Mouse (Mus musculus) E14TG2a.4 (cell line): ENCODE measurements around the gene Sirt5.

Experiments used
- H3K27me3 ChIP-seq: 2 replicates; pipeline ENCODE4 v1.6.1; 2014; ENCODE audit warnings: low read length, control low read depth; ENCODE audit not compliant: insufficient read depth
- H3K36me3 ChIP-seq: 2 replicates; pipeline ENCODE4 v1.6.1; 2014; ENCODE audit warnings: low read length, control low read depth; ENCODE audit not compliant: insufficient read depth
- H3K4me1 ChIP-seq: replicated peaks from 2 replicates; pipeline ENCODE4 v1.6.1; 2014; ENCODE audit warnings: low read depth, low read length, control low read depth
- H3K4me3 ChIP-seq: replicated peaks from 2 replicates; pipeline ENCODE4 v1.5.1; 2014; ENCODE audit warnings: mild to moderate bottlenecking, low read length
- H3K9me3 ChIP-seq: 2 replicates; pipeline ENCODE4 v1.6.1; 2014; ENCODE audit warnings: low read length, control low read depth
- CTCF ChIP-seq: conservative IDR thresholded peaks from 2 replicates; pipeline ENCODE4 v1.5.1; 2014; ENCODE audit warnings: low read length
- NANOG ChIP-seq: IDR thresholded peaks from 2 replicates; pipeline ENCODE4 v1.6.1; 2014; ENCODE audit warnings: borderline replicate concordance, low read length, mixed read lengths
- POU5F1 ChIP-seq: IDR thresholded peaks from 2 replicates; pipeline ENCODE4 v1.6.1; 2014; ENCODE audit warnings: low read length, borderline replicate concordance

Sirt5 gene

GRCm38 (mm10) chr13:43338001-43338400 lies 27.3 kb upstream of the Sirt5 start:
- Histone ChIP-seq H3K4me1 (peaks cover 23% of the 10 kb centered on the region), H3K9me3 (no peaks in the 10 kb centered on the region), H3K27me3 (peaks cover 6% of the 10 kb centered on the region; the same call in 1 of the 2 replicates), H3K4me3 (no peak overlapping the region), H3K36me3 (no peaks in the 10 kb centered on the region)
- no peak for TF ChIP-seq POU5F1
- TF ChIP-seq CTCF, result no peak
- no peak for TF ChIP-seq NANOG

- no peak overlapping the region for H3K4me3 ChIP-seq
- no peaks in the 10 kb centered on the region for H3K36me3 ChIP-seq
- H3K4me1 ChIP-seq, result peaks cover 24% of the 10 kb centered on the region
- H3K27me3 ChIP-seq, result peaks cover 6% of the 10 kb centered on the region; the same call in 1 of the 2 replicates
- H3K9me3 ChIP-seq, result no peaks in the 10 kb centered on the region
- TF ChIP-seq CTCF (no peak), NANOG (no peak), POU5F1 (no peak)
These were observed 26.7 kb upstream of the Sirt5 start for GRCm38 (mm10) chr13:43338632-43339031.

GRCm38 (mm10) chr13:43346825-43347224 lies 18.5 kb upstream of the Sirt5 start:
- Histone ChIP-seq H3K9me3 (no peaks in the 10 kb centered on the region), H3K4me3 (no peak overlapping the region), H3K4me1 (0 out of 2 replicates have a peak, but pooled peaks cover 10% of the 10 kb centered on the region), H3K27me3 (no peaks in the 10 kb centered on the region), H3K36me3 (no peaks in the 10 kb centered on the region)
- TF ChIP-seq CTCF (no peak), NANOG (no peak), POU5F1 (no peak)

- no peak for TF ChIP-seq POU5F1
- TF ChIP-seq CTCF, result no peak
- no peak for TF ChIP-seq NANOG
- no peak overlapping the region for H3K4me3 ChIP-seq
These were observed 15.9 kb upstream of the Sirt5 start for GRCm38 (mm10) chr13:43349376-43349775.

GRCm38 (mm10) chr13:43350489-43351169 lies 14.7 kb upstream of the Sirt5 start:
- no peaks in the 10 kb centered on the region for H3K36me3 ChIP-seq
- H3K9me3 ChIP-seq, result no peaks in the 10 kb centered on the region
- TF ChIP-seq POU5F1 (no peak), CTCF (no peak), NANOG (no peak)
- H3K27me3 ChIP-seq, result peaks cover 10% of the 10 kb centered on the region; the same call in 1 of the 2 replicates
- 0 out of 2 replicates have a peak, but pooled peaks cover 6% of the 10 kb centered on the region for H3K4me1 ChIP-seq
- H3K4me3 ChIP-seq, result no peak overlapping the region

More at GRCm38 (mm10) chr13:43349376-43349775, 15.9 kb upstream of the Sirt5 start:
- Histone ChIP-seq H3K36me3 (no peaks in the 10 kb centered on the region), H3K4me1 (0 out of 2 replicates have a peak, but pooled peaks cover 6% of the 10 kb centered on the region), H3K27me3 (no peaks in the 10 kb centered on the region), H3K9me3 (no peaks in the 10 kb centered on the region)

GRCm38 (mm10) chr13:43353356-43353755 lies 11.9 kb upstream of the Sirt5 start:
- Histone ChIP-seq H3K36me3 (no peaks in the 10 kb centered on the region), H3K4me3 (no peak overlapping the region), H3K9me3 (no peaks in the 10 kb centered on the region), H3K27me3 (peaks cover 16% of the 10 kb centered on the region; the same call in 1 of the 2 replicates), H3K4me1 (0 out of 2 replicates have a peak, but pooled peaks cover 6% of the 10 kb centered on the region)
- TF ChIP-seq CTCF, result no peak
- TF ChIP-seq NANOG, result no peak
- TF ChIP-seq POU5F1, result no peak

GRCm38 (mm10) chr13:43354362-43354761 lies 10.9 kb upstream of the Sirt5 start:
- no peaks in the 10 kb centered on the region for H3K36me3 ChIP-seq
- TF ChIP-seq CTCF (no peak), POU5F1 (no peak), NANOG (no peak)
- H3K4me3 ChIP-seq, result no peak overlapping the region
- peaks cover 16% of the 10 kb centered on the region; the same call in 1 of the 2 replicates for H3K27me3 ChIP-seq
- 0 out of 2 replicates have a peak, but pooled peaks cover 6% of the 10 kb centered on the region for H3K4me1 ChIP-seq
- no peaks in the 10 kb centered on the region for H3K9me3 ChIP-seq

- Histone ChIP-seq H3K27me3 (peaks cover 28% of the 10 kb centered on the region; the same call in 1 of the 2 replicates), H3K36me3 (no peaks in the 10 kb centered on the region)
These were observed 8.8 kb upstream of the Sirt5 start for GRCm38 (mm10) chr13:43356346-43357125.

More at GRCm38 (mm10) chr13:43356346-43357125, 8.8 kb upstream of the Sirt5 start:
- Histone ChIP-seq H3K4me3 (no peak overlapping the region), H3K4me1 (no peaks in the 10 kb centered on the region), H3K9me3 (no peaks in the 10 kb centered on the region)
- TF ChIP-seq CTCF, result no peak
- TF ChIP-seq NANOG, result no peak
- TF ChIP-seq POU5F1, result no peak
